7 mouse cellular contexts compared by ENCODE assay signal in the genomic region with DNA sequence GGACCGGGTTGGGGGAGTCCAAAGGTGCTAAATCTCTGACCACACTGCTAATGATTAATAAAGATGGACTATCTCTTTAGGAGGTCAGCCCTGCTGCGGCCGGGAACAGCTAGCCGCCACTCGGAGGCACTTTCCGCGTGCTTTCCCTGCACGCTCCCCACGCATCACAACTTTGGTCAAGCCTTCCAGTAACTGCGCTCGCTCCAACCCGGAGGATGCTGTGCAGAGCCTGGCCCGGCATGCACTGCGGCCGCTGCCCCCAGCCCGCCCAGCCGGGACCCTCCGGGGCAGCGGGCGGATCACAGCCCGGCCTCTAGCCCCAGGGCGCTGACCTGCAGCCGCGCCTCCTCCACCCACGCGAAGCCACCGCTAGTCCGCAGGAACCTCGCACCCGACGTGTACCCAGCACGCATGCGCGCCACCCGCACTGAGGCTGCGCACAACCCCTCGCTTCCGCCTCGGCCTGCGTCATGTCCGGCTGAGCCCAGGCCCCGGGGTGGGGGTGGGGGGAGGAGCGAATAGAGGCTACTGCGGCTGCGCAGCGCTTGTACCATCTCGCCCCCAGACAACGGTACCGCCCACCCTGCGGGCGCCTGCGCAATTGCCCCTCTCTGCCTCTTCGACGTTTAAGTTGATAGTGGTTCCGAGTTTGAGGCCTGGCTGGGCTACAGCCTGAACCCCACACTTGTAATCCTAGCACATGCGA. TPM values are rescaled to one million over a fixed set of nuclear protein-coding genes. Genes with fewer than 3 reads are reported as not detected.
DNase-seq lines count a peak whose midpoint lies in the region; ATAC-seq and TF ChIP-seq lines count a peak whose summit lies in the region.

No protein-coding gene starts in this region.

- intact Hi-C loops in left cerebral cortex, postnatal 4 days (cut with DNase I) = no loop called here

- H3K9me3 ChIP-seq in intestine, postnatal 0 days (ENCODE audit: control insufficient read depth) = no peaks in the 10 kb centered on the region
- H3K9me3 ChIP-seq in midbrain, embryonic 12.5 days = no peaks in the 10 kb centered on the region

- TF ChIP-seq CTCF in intestine, postnatal 0 days (IDR thresholded peaks at IDR 0.05; ENCODE audit: low read depth) = peak; percentile 46
- no peak for TF ChIP-seq CTCF in small intestine, adult 2 months (IDR thresholded peaks at IDR 0.05; ENCODE audit: extremely low read depth, insufficient read length, insufficient replicate concordance, low read depth, low read length)

- H3K27me3 ChIP-seq in intestine, postnatal 0 days (replicated peaks; ENCODE audit: control insufficient read depth, insufficient read depth, low read length) = no peaks in the 10 kb centered on the region
- H3K27me3 ChIP-seq in midbrain, embryonic 12.5 days = no peaks in the 10 kb centered on the region
- H3K27me3 ChIP-seq in small intestine, adult 2 months (ENCODE audit: control insufficient read depth, insufficient read depth, low read length) = no peaks in the 10 kb centered on the region

- peak overlapping the region; percentile 51 for H3K4me3 ChIP-seq in intestine, postnatal 0 days (ENCODE audit: low read depth, low read length)
- peak overlapping the region; percentile 64 for H3K4me3 ChIP-seq in midbrain, embryonic 12.5 days
- peak overlapping the region; percentile 85 for H3K4me3 ChIP-seq in small intestine, adult 2 months (ENCODE audit: low read depth, low read length)

- ATAC-seq in intestine, postnatal 0 days = peak; percentile 84
- peak; percentile 92 for ATAC-seq in midbrain, embryonic 12.5 days (ENCODE audit: low FRiP score, low read depth)

- peak overlapping the region; percentile 83 for H3K27ac ChIP-seq in intestine, postnatal 0 days (ENCODE audit: low read depth, low read length)
- H3K27ac ChIP-seq in midbrain, embryonic 12.5 days (replicated peaks) = peak overlapping the region; percentile 78
- H3K27ac ChIP-seq in small intestine, adult 2 months (ENCODE audit: insufficient read depth, low read depth, low read length) = peak overlapping the region; percentile 50

- peaks cover 15% of the 10 kb centered on the region for H3K36me3 ChIP-seq in intestine, postnatal 0 days (ENCODE audit: control insufficient read depth, insufficient read depth)
- H3K36me3 ChIP-seq in midbrain, embryonic 12.5 days = peaks cover 18% of the 10 kb centered on the region
- peaks cover 8% of the 10 kb centered on the region for H3K36me3 ChIP-seq in small intestine, adult 2 months (ENCODE audit: control insufficient read depth, insufficient read depth, low read length)

- DNase-seq in adrenal gland, adult 8-10 months = peak; percentile 97
- peak; percentile 100 for DNase-seq in embryo, embryonic 9.5 days (ENCODE audit: extremely low spot score)
- DNase-seq in gonadal fat pad, adult 2 months (ENCODE audit: low read depth) = peak; percentile 94
- peak; percentile 100 for DNase-seq in left cerebral cortex, postnatal 4 days

- TF ChIP-seq POLR2A in small intestine, adult 2 months (IDR thresholded peaks at IDR 0.05; ENCODE audit: low read depth, low read length) = peak; percentile 65

- no peaks in the 10 kb centered on the region for H3K4me1 ChIP-seq in intestine, postnatal 0 days (replicated peaks; ENCODE audit: control insufficient read depth, insufficient read depth, low read length)
- H3K4me1 ChIP-seq in midbrain, embryonic 12.5 days = peaks cover 25% of the 10 kb centered on the region
- peaks cover 6% of the 10 kb centered on the region; the same call in 1 of the 2 replicates for H3K4me1 ChIP-seq in small intestine, adult 2 months (ENCODE audit: control insufficient read depth, insufficient read depth, insufficient read length, low read length)

- WGBS in intestine, postnatal 0 days = under 1% methylated on average over 56 of the region's 56 CpGs
- WGBS in midbrain, embryonic 12.5 days = under 1% methylated on average over 56 of the region's 56 CpGs
- WGBS in small intestine, adult 2 months = under 1% methylated on average over 55 of the region's 56 CpGs

- H3K9ac ChIP-seq in intestine, postnatal 0 days (ENCODE audit: low read depth, low read length) = peak overlapping the region; percentile 52
- peak overlapping the region; percentile 78 for H3K9ac ChIP-seq in midbrain, embryonic 12.5 days (replicated peaks)

- peak overlapping the region; percentile 69 for H3K4me2 ChIP-seq in intestine, postnatal 0 days (replicated peaks; ENCODE audit: low read depth)
- H3K4me2 ChIP-seq in midbrain, embryonic 12.5 days (replicated peaks) = peak overlapping the region; percentile 72

RNA-seq across cellular contexts. Expression of gene Park7, which starts 4.6 kb away (rescaled TPM):
- 100 to 1,000 TPM; 239 to 338 (median 269) TPM for total RNA-seq in adrenal gland, adult 8-10 months (2022)
- 170 and 190 TPM in 2 replicates for polyA plus RNA-seq in gonadal fat pad, adult 2 months (2012; rRNA removed)
- polyA plus RNA-seq in intestine, postnatal 0 days (2015; fragmentation: Nextera tagmentation; extraction: Ambion mirVana) = 223 and 231 TPM in 2 replicates
- total RNA-seq in left cerebral cortex, postnatal 4 days (2021) = 100 to 1,000 TPM; 207 to 213 TPM
- 355 and 357 TPM in 2 replicates for polyA plus RNA-seq in midbrain, embryonic 12.5 days (2016; fragmentation: Nextera tagmentation; extraction: Ambion mirVana)
- 41.1 and 70.5 TPM in 2 replicates for polyA plus RNA-seq in small intestine, adult 2 months (2012; rRNA removed)

RNA-seq across cellular contexts. Expression of gene Tnfrsf9, which starts 4.8 kb away (rescaled TPM):
- under 1 TPM in 3 of 4 experiments, not detected in 1; 0.27 to 0.43 (median 0.28) TPM for total RNA-seq in adrenal gland, adult 8-10 months (2022)
- polyA plus RNA-seq in gonadal fat pad, adult 2 months (2012; rRNA removed) = 0.27 and 0.57 TPM in 2 replicates
- polyA plus RNA-seq in intestine, postnatal 0 days (2015; fragmentation: Nextera tagmentation; extraction: Ambion mirVana) = 0.20 and 0.42 TPM in 2 replicates
- under 1 TPM in 1 of 2 experiments, not detected in 1; 0.24 TPM for total RNA-seq in left cerebral cortex, postnatal 4 days (2021)
- polyA plus RNA-seq in midbrain, embryonic 12.5 days (2016; fragmentation: Nextera tagmentation; extraction: Ambion mirVana) = 0.66 TPM in 1 of 2 replicates, not detected in the other
- 0.72 and 1.3 TPM in 2 replicates for polyA plus RNA-seq in small intestine, adult 2 months (2012; rRNA removed)

RNA-seq across cellular contexts. Expression of gene Errfi1, which starts 55.9 kb away (rescaled TPM):
- 10 to 100 TPM; 17.9 to 44.0 (median 29.8) TPM for total RNA-seq in adrenal gland, adult 8-10 months (2022)
- polyA plus RNA-seq in gonadal fat pad, adult 2 months (2012; rRNA removed) = 47.6 and 57.5 TPM in 2 replicates
- polyA plus RNA-seq in intestine, postnatal 0 days (2015; fragmentation: Nextera tagmentation; extraction: Ambion mirVana) = 27.2 and 27.7 TPM in 2 replicates
- 10 to 100 TPM; 18.1 to 18.8 TPM for total RNA-seq in left cerebral cortex, postnatal 4 days (2021)
- 21.2 and 22.1 TPM in 2 replicates for polyA plus RNA-seq in midbrain, embryonic 12.5 days (2016; fragmentation: Nextera tagmentation; extraction: Ambion mirVana)
- 6.6 and 26.7 TPM in 2 replicates for polyA plus RNA-seq in small intestine, adult 2 months (2012; rRNA removed)

Comparison
In these comparisons a context has a peak if more than half of its experiments do, and no peak if none do; other contexts are left out.
1. Peak in every context shown above with its lines: DNase-seq, ATAC-seq, H3K4me3 ChIP-seq and H3K27ac ChIP-seq.